26 mouse cellular contexts compared by ENCODE assay signal in the genomic region with DNA sequence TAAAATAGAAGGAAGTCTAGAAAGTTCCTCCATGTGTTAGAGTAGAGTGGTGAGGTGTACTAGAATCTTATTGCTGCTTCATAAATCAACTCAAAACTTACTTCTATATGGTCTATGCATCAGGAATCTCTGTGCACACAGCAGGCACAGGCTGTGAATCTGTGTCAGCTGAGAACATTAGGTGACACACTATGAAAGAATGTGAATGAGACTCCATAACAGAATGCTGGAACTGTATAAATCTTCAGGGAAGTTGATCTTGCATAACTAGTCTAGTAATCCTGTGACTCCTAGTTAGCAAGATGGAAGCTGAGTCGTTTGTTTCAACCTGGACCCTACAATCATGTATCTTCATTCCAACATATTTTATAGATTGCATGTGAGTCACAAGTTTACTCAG.
"Had no signal": no experiment of that assay in that cellular context is flagged by ENCODE, and none has a peak within 500 bp of the region (broad histone marks: within the 10 kb centered on the region; RNA-seq: fewer than 3 reads in every experiment).

No protein-coding gene starts in this region.

- ATAC-seq: hindbrain, embryonic 16.5 days; inflammation-experienced regulatory T-cells, adult 6 months; intestine, embryonic 15.5 days had no signal

- H3K4me3 ChIP-seq: gastrocnemius, adult 2 months; heart, embryonic 10.5 days; heart, embryonic 12.5 days; hindbrain, embryonic 10.5 days; hindbrain, embryonic 12.5 days; intestine, embryonic 15.5 days; layer of hippocampus, adult 2 months; left cerebral cortex, adult 2 months; limb, embryonic 10.5 days; limb, embryonic 12.5 days; liver, embryonic 13.5 days; liver, embryonic 15.5 days had no signal

- H3K27ac ChIP-seq: gastrocnemius, adult 2 months; heart, embryonic 10.5 days; hindbrain, embryonic 10.5 days; hindbrain, embryonic 12.5 days; hindbrain, embryonic 14.5 days; intestine, embryonic 15.5 days; layer of hippocampus, adult 2 months; left cerebral cortex, adult 2 months; limb, embryonic 10.5 days; limb, embryonic 12.5 days; liver, embryonic 13.5 days; liver, embryonic 15.5 days had no signal

- H3K27me3 ChIP-seq: heart, embryonic 12.5 days; hindbrain, embryonic 12.5 days; intestine, embryonic 15.5 days; limb, embryonic 12.5 days; liver, embryonic 13.5 days; liver, embryonic 15.5 days had no signal

- H3K4me1 ChIP-seq: heart, embryonic 10.5 days; heart, embryonic 12.5 days; hindbrain, embryonic 10.5 days; hindbrain, embryonic 12.5 days; intestine, embryonic 15.5 days; limb, embryonic 10.5 days; limb, embryonic 12.5 days; liver, embryonic 13.5 days; liver, embryonic 15.5 days had no signal

- DNase-seq: gastrocnemius, adult 2 months; gastrocnemius, postnatal 10 days; gastrocnemius, postnatal 25 days; heart, adult 18-20 months; heart, postnatal 10 days; heart, postnatal 4 days; kidney, adult 11 months; kidney, adult 2 months; kidney, postnatal 10 days; kidney, postnatal 25 days; kidney, postnatal 4 days; liver; liver, embryonic 13.5 days had no signal

- H3K36me3 ChIP-seq: heart, embryonic 10.5 days; heart, embryonic 12.5 days; hindbrain, embryonic 10.5 days; hindbrain, embryonic 12.5 days; intestine, embryonic 15.5 days; limb, embryonic 10.5 days; limb, embryonic 12.5 days; liver, embryonic 13.5 days; liver, embryonic 15.5 days had no signal
